Mouse (Mus musculus): ENCODE results near the gene A430005L14Rik.

Gene A430005L14Rik

GRCm38 (mm10) chr4:153956569-153957405, at the start of gene A430005L14Rik:
A430005L14Rik (plus strand) TSS chr4:153957237.
- DNase-seq = peak; percentile 96

DNA sequence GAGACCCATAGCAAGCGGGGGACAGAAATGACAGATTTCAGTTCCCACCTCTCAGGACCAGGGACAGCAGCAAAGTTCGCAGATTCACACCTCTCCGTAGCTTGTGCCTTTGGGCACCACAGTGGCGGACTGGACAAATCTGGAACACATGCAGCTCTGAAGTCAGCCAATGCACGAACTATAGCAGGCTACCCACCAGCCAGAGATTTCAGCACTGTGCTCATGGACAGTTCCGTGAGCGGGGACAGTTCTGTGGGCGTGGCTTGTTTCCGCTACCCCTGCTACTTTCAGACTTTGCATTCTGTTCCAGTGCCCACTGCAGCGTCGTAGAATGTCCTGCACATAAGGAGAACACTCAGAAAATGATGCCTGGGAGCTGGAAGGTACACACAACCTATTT, 49.5 kb upstream of the A430005L14Rik start:
- peak; percentile 43 for DNase-seq

DNA sequence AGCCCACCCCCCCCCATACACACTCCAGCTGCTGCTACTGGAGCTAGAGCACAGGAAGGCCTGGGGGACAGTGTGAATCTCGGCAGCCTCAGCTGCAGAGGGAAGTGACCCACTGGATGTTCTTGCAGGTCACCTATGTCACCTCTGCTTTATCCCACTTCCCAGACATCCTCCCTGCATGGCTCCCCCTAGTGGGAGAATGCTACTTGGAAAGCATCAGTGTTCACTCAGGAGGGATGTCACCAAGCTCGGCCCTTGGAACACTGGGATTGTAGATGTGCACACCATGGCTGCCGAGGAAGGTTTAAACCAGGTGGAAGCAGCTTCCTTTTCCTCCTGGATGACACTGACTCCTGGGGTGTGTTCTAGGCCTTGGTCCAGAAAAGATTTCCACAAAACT, 43.4 kb upstream of the A430005L14Rik start:
- DNase-seq = no peak

GRCm38 (mm10) chr4:153917773-153918500, 39.1 kb upstream of the A430005L14Rik start:
- DNase-seq = no peak

DNA sequence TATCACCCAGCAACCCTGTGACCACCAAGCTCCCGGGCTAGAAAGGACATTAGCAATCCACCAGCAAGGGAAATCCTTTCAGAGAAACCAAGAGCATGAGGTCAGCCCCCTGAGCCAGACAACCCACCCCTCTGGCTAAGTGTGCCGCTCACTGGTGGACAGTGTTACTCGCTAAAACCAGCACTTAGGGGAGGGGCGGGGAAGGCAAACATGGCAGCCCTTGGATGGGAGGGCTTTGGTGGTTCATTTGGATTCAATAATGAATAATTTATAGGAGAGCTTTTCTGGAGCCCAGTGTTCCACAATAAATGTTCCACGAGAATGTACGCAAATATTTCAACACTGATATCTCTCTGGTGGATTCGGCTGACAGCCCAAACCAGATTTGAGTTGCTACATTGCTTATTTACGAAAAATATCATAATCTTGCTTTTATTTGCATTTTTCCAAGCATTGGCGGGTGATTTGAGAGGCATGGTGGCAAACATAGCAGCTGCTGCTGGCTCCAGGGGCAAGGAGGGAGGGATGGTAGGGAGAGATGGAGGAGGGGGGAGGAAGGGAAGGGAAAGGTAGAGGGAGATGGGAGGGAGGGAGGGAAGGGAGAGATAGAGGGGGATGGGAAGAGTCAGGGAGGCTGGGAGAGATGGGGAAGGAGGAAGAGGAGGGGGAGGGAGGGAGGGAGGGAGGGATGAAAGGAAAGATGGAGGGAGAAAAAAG, 36.4 kb upstream of the A430005L14Rik start:
- DNase-seq = no peak

DNA sequence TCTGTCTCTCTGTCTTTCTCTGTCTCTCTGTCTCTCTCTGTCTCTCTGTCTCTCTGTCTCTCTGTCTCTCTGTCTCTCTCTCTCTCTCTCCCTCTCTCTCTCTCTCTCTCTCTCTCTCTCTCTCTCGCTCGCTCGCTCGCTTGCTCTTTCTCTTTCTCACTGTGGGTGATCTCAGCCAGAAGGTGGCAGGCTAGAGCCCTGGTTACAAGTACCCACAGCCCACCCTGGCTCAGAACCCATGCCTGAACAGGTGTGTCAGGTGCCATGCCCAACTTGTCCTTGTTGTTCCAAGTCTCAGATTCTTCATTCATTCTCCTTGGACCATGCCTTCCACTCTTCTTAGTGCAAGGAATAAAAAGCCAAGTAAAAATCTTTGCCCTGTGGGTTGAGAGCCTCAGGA, 34.9 kb upstream of the A430005L14Rik start:
- peak; percentile 9 for DNase-seq

- DNase-seq = no peak
These were observed 28.2 kb upstream of the A430005L14Rik start for GRCm38 (mm10) chr4:153928772-153929299.

DNA sequence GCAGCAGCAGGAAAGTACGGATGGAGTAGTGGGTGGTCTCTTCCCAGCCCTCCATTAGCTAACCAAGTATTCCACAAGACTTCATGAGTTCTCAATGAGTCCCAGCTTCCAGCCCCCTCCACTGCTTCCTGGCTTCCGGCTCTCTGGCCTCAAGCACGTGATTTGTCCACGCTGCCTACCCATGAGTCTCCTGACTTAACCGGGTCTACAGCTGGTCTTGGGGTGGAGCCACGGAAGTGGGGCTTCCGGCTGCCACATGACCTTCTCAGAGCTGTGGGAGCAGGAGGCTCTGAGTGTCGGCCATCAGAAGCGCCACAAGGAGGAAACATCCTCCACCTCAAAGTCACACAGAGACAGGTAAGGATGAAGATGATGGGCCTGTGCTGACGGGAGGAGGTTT, 27.6 kb upstream of the A430005L14Rik start:
- DNase-seq = no peak

GRCm38 (mm10) chr4:153929921-153930320, 27.1 kb upstream of the A430005L14Rik start:
- no peak for DNase-seq

- DNase-seq = peak; percentile 35
These were observed 13.8 kb upstream of the A430005L14Rik start for GRCm38 (mm10) chr4:153943243-153943642.

DNA sequence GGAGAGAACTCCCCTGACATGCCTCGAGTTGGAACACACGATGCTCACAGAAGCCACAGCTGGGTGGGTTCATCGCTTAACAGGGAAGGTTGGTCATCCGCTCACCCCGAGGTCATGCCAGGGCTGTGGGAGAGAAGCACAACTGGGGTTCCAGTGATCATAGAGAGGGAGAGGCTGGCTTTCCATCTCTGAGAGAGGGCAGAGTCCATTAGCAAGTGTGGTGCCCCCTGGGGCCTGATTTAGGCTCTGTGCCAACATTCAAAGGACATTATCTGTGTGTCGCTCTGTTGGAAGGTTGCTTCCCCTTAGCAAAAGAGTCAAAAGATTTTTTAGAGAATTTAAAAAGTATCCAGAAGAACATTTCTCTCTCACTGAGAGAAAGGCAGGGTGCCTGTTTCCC, 12.8 kb upstream of the A430005L14Rik start:
- no peak for DNase-seq

- DNase-seq = no peak
These were observed 11.3 kb upstream of the A430005L14Rik start for GRCm38 (mm10) chr4:153945741-153946140.

- no peak for DNase-seq
These were observed 6.7 kb upstream of the A430005L14Rik start for GRCm38 (mm10) chr4:153950372-153950771.

GRCm38 (mm10) chr4:153951150-153951549, 5.9 kb upstream of the A430005L14Rik start:
- DNase-seq = no peak

GRCm38 (mm10) chr4:153951692-153952091, 5.3 kb upstream of the A430005L14Rik start:
- no peak for DNase-seq

DNA sequence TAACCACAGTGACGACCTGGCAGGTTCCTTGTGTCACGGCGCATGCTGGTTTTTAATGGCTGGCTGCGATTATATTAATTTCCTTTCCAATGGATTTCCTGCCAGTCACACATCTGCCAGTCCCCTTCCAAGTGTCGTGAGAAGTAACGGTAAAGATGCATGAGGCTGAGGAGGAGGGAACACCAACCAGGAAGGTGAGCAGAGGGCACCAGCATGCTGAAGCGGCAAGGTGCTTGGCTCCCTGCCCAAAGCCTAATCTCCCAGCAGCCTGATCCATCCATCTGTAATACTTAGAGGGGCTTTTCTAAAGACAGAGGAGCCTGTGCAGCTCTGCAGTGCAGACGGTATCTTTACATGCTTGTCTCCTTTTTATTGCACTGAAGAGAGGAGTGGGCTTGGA, 1.4 kb upstream of the A430005L14Rik start:
- no peak for DNase-seq

- DNase-seq = peak; percentile 28
These were observed 610 bp downstream of the A430005L14Rik start for GRCm38 (mm10) chr4:153957444-153958250.

- DNase-seq = no peak
These were observed 5.6 kb downstream of the A430005L14Rik start for GRCm38 (mm10) chr4:153962631-153963030.

GRCm38 (mm10) chr4:153966651-153967050, 9.6 kb downstream of the A430005L14Rik start:
- DNase-seq = no peak

- no peak for DNase-seq
These were observed 10.5 kb downstream of the A430005L14Rik start for GRCm38 (mm10) chr4:153967556-153967955.

DNA sequence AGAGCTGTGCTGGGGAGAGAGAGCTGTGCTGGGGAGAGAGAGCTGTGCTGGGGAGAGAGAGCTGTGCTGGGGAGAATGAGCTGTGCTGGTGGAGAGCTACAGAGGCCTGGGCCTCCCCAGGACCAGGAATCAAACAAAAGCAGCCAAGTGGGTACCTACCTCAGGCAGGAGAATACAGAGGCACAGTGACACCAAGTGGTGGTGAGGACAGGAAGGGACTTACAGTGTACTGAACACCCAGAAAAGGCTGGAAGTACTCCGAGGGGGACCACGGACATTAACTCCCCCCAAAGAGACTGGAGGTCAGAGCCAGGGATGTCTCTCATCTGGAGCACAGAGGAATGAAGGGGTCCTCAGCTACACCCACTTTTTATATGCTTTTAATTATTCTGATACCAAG, 11.0 kb downstream of the A430005L14Rik start:
- no peak for DNase-seq

Data from liver (tissue).